Mouse (Mus musculus): ENCODE data around the gene 4933434E20Rik. TPM values are rescaled to one million over a fixed set of nuclear protein-coding genes. Genes with fewer than 3 reads are reported as not detected.

4933434E20Rik gene
- polyA plus RNA-seq, 1 experiment from 2014 or later, result 143 TPM

DNA sequence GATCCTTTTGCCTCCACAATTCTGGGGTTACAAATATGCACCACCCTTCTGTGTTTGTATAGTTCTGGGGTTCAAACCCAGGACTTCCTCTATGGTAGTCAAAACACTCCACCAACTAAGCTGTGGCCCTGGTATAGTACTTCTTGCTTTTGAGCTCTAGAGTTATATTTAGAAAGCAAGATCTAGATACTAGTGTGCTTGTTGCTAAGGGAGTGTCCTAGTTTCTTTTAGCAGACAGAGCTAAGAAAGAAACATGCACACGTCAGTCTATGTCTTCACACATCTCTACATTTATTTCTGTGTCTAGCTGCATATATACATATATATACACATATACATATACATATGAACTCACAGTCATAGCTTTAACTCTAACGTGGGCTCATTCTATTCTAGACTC lies 60.3 kb downstream of the 4933434E20Rik start:
- Histone ChIP-seq H3K36me3 (ENCODE audit: insufficient read depth) (no peaks in the 10 kb centered on the region), H3K9ac (no peak overlapping the region), H3K4me3 (ENCODE audit: low read depth, low read length) (no peak overlapping the region), H3K9me3 (ENCODE audit: low read depth, low read length) (no peaks in the 10 kb centered on the region), H3K4me1 (ENCODE audit: insufficient read depth) (no peaks in the 10 kb centered on the region), H3K4me2 (no peak overlapping the region), H3K27me3 (ENCODE audit: insufficient read depth, low read length) (no peaks in the 10 kb centered on the region), H3K27ac (ENCODE audit: low read depth) (no peak overlapping the region)
- no peak for TF ChIP-seq CTCF (IDR thresholded peaks at IDR 0.05; ENCODE audit: low read depth)
- ATAC-seq (ENCODE audit: insufficient read depth), result no peak
- 76% methylated on average over 2 of the region's 2 CpGs for WGBS
- DNase-seq, result no peak

DNA sequence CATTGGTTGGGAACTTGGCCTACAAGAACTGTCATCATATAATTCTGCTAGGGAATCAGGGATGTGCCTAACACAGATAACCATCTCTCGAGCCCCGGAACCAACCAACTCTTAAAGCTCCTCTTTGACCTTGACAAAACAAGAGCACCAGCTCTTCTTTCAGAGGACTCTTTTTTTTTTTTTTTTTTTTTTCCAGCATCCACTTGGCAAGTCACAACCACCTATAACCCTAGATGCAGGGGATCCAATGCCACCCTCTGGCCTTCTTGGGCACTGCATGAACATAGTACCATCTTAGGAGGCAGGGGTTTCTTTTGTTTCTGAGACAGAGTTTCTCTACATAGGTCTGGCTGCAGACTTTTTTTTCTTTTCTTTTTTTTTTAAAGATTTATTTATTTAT lies 62.9 kb downstream of the 4933434E20Rik start:
- TF ChIP-seq CTCF (IDR thresholded peaks at IDR 0.05; ENCODE audit: low read depth), result peak; percentile 25; the same call in 1 of the 2 replicates
- H3K9ac ChIP-seq, result no peak overlapping the region
- DNase-seq (no peak), ATAC-seq (ENCODE audit: insufficient read depth) (no peak)
- H3K27me3 ChIP-seq (ENCODE audit: insufficient read depth, low read length), result no peaks in the 10 kb centered on the region
- H3K36me3 ChIP-seq (ENCODE audit: insufficient read depth), result no peaks in the 10 kb centered on the region
- no peak overlapping the region for H3K27ac ChIP-seq (ENCODE audit: low read depth)
- no peak overlapping the region for H3K4me2 ChIP-seq
- no peaks in the 10 kb centered on the region for H3K4me1 ChIP-seq (ENCODE audit: insufficient read depth)
- WGBS, result 58% methylated on average over 2 of the region's 2 CpGs
- H3K4me3 ChIP-seq (ENCODE audit: low read depth, low read length), result no peak overlapping the region
- no peaks in the 10 kb centered on the region for H3K9me3 ChIP-seq (ENCODE audit: low read depth, low read length)

DNA sequence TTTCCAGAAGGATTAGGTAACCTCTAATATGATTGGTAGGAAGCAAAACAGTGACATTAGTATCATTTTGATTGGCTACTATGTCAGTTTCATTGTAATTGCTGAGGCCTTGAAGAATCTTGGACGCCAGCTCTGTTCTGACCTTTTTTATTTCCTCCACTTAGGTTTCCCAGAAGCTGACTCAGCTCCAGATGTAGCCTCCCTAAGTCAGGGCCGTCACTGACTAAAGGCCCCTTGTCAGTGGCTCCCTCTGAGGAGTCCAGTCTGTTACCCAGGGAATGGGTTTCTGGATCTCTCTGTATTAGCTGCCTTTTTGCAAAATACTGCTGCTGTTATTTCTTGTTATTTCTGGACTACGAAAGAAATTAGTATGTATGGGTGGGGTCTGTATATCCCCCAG lies 64.1 kb downstream of the 4933434E20Rik start:
- ATAC-seq (ENCODE audit: insufficient read depth) (no peak), DNase-seq (no peak)
- WGBS, result 69% methylated on average over 3 of the region's 3 CpGs
- Histone ChIP-seq H3K27me3 (ENCODE audit: insufficient read depth, low read length) (no peaks in the 10 kb centered on the region), H3K4me2 (no peak overlapping the region), H3K9ac (no peak overlapping the region), H3K27ac (ENCODE audit: low read depth) (no peak overlapping the region), H3K4me3 (ENCODE audit: low read depth, low read length) (no peak overlapping the region), H3K9me3 (ENCODE audit: low read depth, low read length) (no peaks in the 10 kb centered on the region), H3K36me3 (ENCODE audit: insufficient read depth) (no peaks in the 10 kb centered on the region), H3K4me1 (ENCODE audit: insufficient read depth) (no peaks in the 10 kb centered on the region)
- TF ChIP-seq CTCF (IDR thresholded peaks at IDR 0.05; ENCODE audit: low read depth), result no peak

MicroRNA genes within 50 kb of the gene (microRNA counts, 519-probe panel; counts per million panel counts)
- microRNA mmu-miR-190b, result 3,481 counts per million, percentile 71 among the panel's probes with 10 or more counts

Small RNA genes lying within 50 kb of the gene (microRNA-seq; reads per million reads assigned to microRNA genes)
- 14.7 reads per million, percentile 27 among the genes with 10 or more reads in this experiment for gene Mir190b (ENCODE audit: borderline number of aligned reads)
- 3.3 reads per million, percentile 10 among the genes with 10 or more reads in this experiment for gene Mir7669 (ENCODE audit: borderline number of aligned reads)

Other genes with a start within 250 kb of the 4933434E20Rik start
- gene She, start 220.3 kb upstream of the 4933434E20Rik start, polyA plus RNA-seq (2014; fragmentation: Nextera tagmentation; extraction: Ambion mirVana), result 11.7 and 12.1 TPM in 2 replicates
- 1.4 and 1.7 TPM in 2 replicates for gene Il6ra, start 138.4 kb upstream of the 4933434E20Rik start, polyA plus RNA-seq (2014; fragmentation: Nextera tagmentation; extraction: Ambion mirVana)
- gene Atp8b2, start 88.1 kb upstream of the 4933434E20Rik start, polyA plus RNA-seq (2014; fragmentation: Nextera tagmentation; extraction: Ambion mirVana), result 20.5 and 20.8 TPM in 2 replicates
- 150 and 157 TPM in 2 replicates for gene Hax1, start 52.9 kb upstream of the 4933434E20Rik start, polyA plus RNA-seq (2014; fragmentation: Nextera tagmentation; extraction: Ambion mirVana)
- 236 and 257 TPM in 2 replicates for gene Ubap2l, start 992 bp downstream of the 4933434E20Rik start, polyA plus RNA-seq (2014; fragmentation: Nextera tagmentation; extraction: Ambion mirVana)
- 634 and 654 TPM in 2 replicates for gene Tpm3, start 21.0 kb downstream of the 4933434E20Rik start, polyA plus RNA-seq (2014; fragmentation: Nextera tagmentation; extraction: Ambion mirVana)
- gene Nup210l, start 52.5 kb downstream of the 4933434E20Rik start, polyA plus RNA-seq (2014; fragmentation: Nextera tagmentation; extraction: Ambion mirVana), result 0.39 and 0.58 TPM in 2 replicates
- gene Rps27, start 162.0 kb downstream of the 4933434E20Rik start, polyA plus RNA-seq (2014; fragmentation: Nextera tagmentation; extraction: Ambion mirVana), result 1,714 and 1,910 TPM in 2 replicates
- gene Rab13, start 162.1 kb downstream of the 4933434E20Rik start, polyA plus RNA-seq (2014; fragmentation: Nextera tagmentation; extraction: Ambion mirVana), result 17.9 and 19.3 TPM in 2 replicates
- gene Jtb, start 180.0 kb downstream of the 4933434E20Rik start, polyA plus RNA-seq (2014; fragmentation: Nextera tagmentation; extraction: Ambion mirVana), result 92.3 and 99.7 TPM in 2 replicates
- gene Creb3l4, start 191.9 kb downstream of the 4933434E20Rik start, polyA plus RNA-seq (2014; fragmentation: Nextera tagmentation; extraction: Ambion mirVana), result 5.4 and 6.5 TPM in 2 replicates
- gene Slc39a1, start 196.5 kb downstream of the 4933434E20Rik start, polyA plus RNA-seq (2014; fragmentation: Nextera tagmentation; extraction: Ambion mirVana), result 85.2 and 85.3 TPM in 2 replicates
- 19.3 and 19.6 TPM in 2 replicates for gene Crtc2, start 202.5 kb downstream of the 4933434E20Rik start, polyA plus RNA-seq (2014; fragmentation: Nextera tagmentation; extraction: Ambion mirVana)
- gene Dennd4b, start 213.5 kb downstream of the 4933434E20Rik start, polyA plus RNA-seq (2014; fragmentation: Nextera tagmentation; extraction: Ambion mirVana), result 4.4 and 6.1 TPM in 2 replicates
- gene Gatad2b, start 241.5 kb downstream of the 4933434E20Rik start, polyA plus RNA-seq (2014; fragmentation: Nextera tagmentation; extraction: Ambion mirVana), result 14.6 and 15.8 TPM in 2 replicates